Mouse (Mus musculus): ENCODE results near the gene Krtap17-1.

Gene Krtap17-1

GRCm38 (mm10) chr11:99965961-99966360, 27.8 kb downstream of the Krtap17-1 start:
- no peak for DNase-seq (ENCODE audit: low spot score in 2 of 2)

GRCm38 (mm10) chr11:99964213-99964612, 29.6 kb downstream of the Krtap17-1 start:
- DNase-seq (ENCODE audit: low spot score in 2 of 2) = no peak

- no peak for DNase-seq (ENCODE audit: low spot score in 2 of 2)
Observed at GRCm38 (mm10) chr11:99948175-99948574, 45.6 kb downstream of the Krtap17-1 start, which contains the start of gene Krtap9-5. Gene Krtap9-5, plus strand, starts transcription at chr11:99948475.
